Mouse (Mus musculus) liver, adult 2 months (tissue): ENCODE results near the gene Scrt2.

Experiments used
- CTCF ChIP-seq: fragments of 200-500 bp; IDR thresholded peaks from 2 replicates; pipeline ENCODE4 v1.5.1; 2011; ENCODE audit warnings: low read depth, low read length, control low read depth
- POLR2A ChIP-seq: fragments of 200-500 bp; IDR thresholded peaks from 2 replicates; pipeline ENCODE4 v1.6.1; 2011; ENCODE audit warnings: low read length, control low read depth; ENCODE audit not compliant: insufficient read depth; ENCODE audit errors: extremely low read depth

DNA sequence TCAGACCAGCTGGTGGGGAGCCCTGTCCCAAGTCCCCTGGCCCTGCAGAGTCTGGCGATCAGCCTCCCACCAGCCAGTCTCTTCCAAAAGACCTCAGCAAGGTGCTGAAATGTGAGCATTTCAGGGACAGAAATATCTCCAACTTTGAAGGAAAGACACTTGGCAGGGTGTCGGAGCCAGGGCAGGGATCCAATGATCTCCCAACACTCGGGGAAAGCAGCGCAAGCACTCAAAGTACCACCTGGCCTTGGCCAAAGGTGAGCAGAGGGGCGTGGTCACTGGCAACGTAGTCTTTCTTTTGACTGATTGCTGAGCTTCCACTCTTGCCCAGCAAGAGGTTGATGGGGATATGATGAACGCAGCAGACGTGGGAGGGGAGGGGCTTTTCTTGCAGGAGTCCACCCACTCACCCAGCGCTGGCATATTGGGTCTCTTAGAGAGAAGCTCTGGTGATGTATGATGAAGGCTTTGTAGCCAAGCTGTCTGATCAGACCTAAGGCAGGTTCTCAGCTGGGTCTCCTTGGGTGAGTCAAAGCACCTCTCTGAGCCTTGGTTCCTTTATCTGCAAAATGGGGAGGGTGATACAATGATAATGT lies 5.9 kb upstream of the Scrt2 start:
- TF ChIP-seq POLR2A (no peak), CTCF (no peak)
